Mouse (Mus musculus): ENCODE results near the gene Nxpe4. TPM values are rescaled to one million over a fixed set of nuclear protein-coding genes. Genes with fewer than 3 reads are reported as not detected.

Nxpe4 gene
- total and polyA plus RNA-seq, 2 experiments from 2014 or later = 5.9 to 9.5 TPM

DNA sequence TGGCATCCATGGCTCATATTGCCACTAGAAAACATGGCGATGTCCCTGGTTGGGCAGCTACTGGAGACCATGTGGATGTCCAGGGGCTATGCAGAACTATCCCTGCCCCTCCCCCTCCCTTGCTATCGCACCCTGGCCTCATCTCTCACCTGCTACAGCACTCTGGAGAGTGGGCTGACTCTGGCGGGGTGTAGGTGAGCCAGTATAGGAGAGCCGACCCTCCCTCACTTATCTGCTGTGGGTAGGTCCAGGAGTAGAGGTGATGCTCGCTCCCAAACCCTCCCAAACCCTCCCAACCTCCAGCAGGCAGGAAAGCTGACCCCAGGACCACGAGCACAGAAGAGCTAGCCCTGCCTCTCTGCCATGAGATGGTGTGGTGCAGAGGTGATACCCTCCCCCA lies 27.0 kb downstream of the Nxpe4 start:
- no peak overlapping the region for H3K4me3 ChIP-seq (ENCODE audit: low read depth, low read length)
- H3K27ac ChIP-seq (ENCODE audit: low read depth) = no peak overlapping the region
- ATAC-seq (ENCODE audit: insufficient read depth, low read depth) (no peak), DNase-seq (ENCODE audit: low spot score) (no peak)
- H3K4me1 ChIP-seq (ENCODE audit: control insufficient read depth, insufficient read depth) = no peaks in the 10 kb centered on the region
- 73% methylated on average over 6 of the region's 6 CpGs for WGBS
- H3K9ac ChIP-seq (replicated peaks; ENCODE audit: low read depth, low read length) = no peak overlapping the region
- no peaks in the 10 kb centered on the region for H3K36me3 ChIP-seq (replicated peaks; ENCODE audit: control insufficient read depth, insufficient read depth, low read length)
- H3K4me2 ChIP-seq (ENCODE audit: low read depth, low read length) = no peak overlapping the region
- TF ChIP-seq EP300 (IDR thresholded peaks at IDR 0.05; ENCODE audit: low read depth) (no peak), CTCF (IDR thresholded peaks at IDR 0.05; ENCODE audit: low read depth) (no peak)
- H3K9me3 ChIP-seq (replicated peaks; ENCODE audit: control insufficient read depth, low read length) = no peaks in the 10 kb centered on the region
- no peaks in the 10 kb centered on the region for H3K27me3 ChIP-seq (ENCODE audit: control insufficient read depth, insufficient read depth, low read length)

DNA sequence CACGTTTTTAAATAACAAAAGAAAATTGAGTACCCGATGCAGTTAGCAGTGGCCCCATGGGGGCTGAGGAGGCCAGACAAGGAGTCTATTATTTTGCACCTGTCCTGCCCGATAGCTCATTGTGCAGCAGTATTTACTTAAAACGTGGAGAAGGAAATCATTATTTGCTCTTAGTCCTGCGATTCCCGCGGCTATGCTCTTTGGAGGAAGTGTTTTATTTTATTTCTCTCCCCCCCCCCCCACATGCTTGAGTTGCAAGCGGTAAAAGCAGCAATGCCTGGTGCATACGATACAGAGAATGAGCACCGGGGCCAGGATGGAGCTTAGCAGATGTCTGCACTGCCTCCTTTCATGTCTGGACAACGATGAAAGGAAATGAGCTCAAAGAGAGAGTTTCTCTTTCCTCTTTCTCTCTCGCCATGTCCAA lies 35.6 kb downstream of the Nxpe4 start:
- DNase-seq (ENCODE audit: low spot score) (no peak), ATAC-seq (ENCODE audit: insufficient read depth, low read depth) (no peak)
- Histone ChIP-seq H3K4me1 (ENCODE audit: control insufficient read depth, insufficient read depth) (no peaks in the 10 kb centered on the region), H3K4me3 (ENCODE audit: low read depth, low read length) (no peak overlapping the region), H3K9me3 (replicated peaks; ENCODE audit: control insufficient read depth, low read length) (no peaks in the 10 kb centered on the region), H3K27me3 (ENCODE audit: control insufficient read depth, insufficient read depth, low read length) (no peaks in the 10 kb centered on the region), H3K9ac (replicated peaks; ENCODE audit: low read depth, low read length) (no peak overlapping the region), H3K4me2 (ENCODE audit: low read depth, low read length) (no peak overlapping the region), H3K27ac (ENCODE audit: low read depth) (no peak overlapping the region), H3K36me3 (replicated peaks; ENCODE audit: control insufficient read depth, insufficient read depth, low read length) (no peaks in the 10 kb centered on the region)
- WGBS = 58% methylated on average over 12 of the region's 12 CpGs
- no peak for TF ChIP-seq EP300 (IDR thresholded peaks at IDR 0.05; ENCODE audit: low read depth)
- no peak for TF ChIP-seq CTCF (IDR thresholded peaks at IDR 0.05; ENCODE audit: low read depth)

DNA sequence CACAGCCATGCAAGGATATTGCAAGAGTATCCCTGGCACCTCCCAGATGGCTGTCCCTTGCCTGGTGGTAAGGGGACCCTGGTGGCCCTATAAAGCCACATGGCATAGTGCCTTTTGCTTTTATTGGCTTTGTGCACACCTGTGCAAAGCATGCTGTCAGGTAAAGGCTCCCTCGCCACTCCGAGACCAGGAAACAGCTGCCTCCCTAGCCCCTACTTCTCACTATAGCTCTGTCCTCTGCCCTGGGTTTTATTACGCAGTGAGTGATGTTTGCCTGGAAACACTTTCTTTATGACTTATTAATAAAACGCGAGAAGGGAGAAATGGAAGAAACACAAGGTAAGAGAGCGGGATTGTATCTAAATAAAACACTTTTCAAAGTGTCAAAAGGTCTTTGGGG lies 49.1 kb downstream of the Nxpe4 start:
- DNase-seq (ENCODE audit: low spot score) (no peak), ATAC-seq (ENCODE audit: insufficient read depth, low read depth) (no peak)
- Histone ChIP-seq H3K4me3 (ENCODE audit: low read depth, low read length) (no peak overlapping the region), H3K36me3 (replicated peaks; ENCODE audit: control insufficient read depth, insufficient read depth, low read length) (no peaks in the 10 kb centered on the region), H3K4me1 (ENCODE audit: control insufficient read depth, insufficient read depth) (no peaks in the 10 kb centered on the region), H3K27me3 (ENCODE audit: control insufficient read depth, insufficient read depth, low read length) (no peaks in the 10 kb centered on the region), H3K27ac (ENCODE audit: low read depth) (no peak overlapping the region), H3K9me3 (replicated peaks; ENCODE audit: control insufficient read depth, low read length) (no peaks in the 10 kb centered on the region), H3K4me2 (ENCODE audit: low read depth, low read length) (no peak overlapping the region), H3K9ac (replicated peaks; ENCODE audit: low read depth, low read length) (no peak overlapping the region)
- 76% methylated on average over 6 of the region's 6 CpGs for WGBS
- TF ChIP-seq CTCF (IDR thresholded peaks at IDR 0.05; ENCODE audit: low read depth) = no peak
- no peak for TF ChIP-seq EP300 (IDR thresholded peaks at IDR 0.05; ENCODE audit: low read depth)

DNA sequence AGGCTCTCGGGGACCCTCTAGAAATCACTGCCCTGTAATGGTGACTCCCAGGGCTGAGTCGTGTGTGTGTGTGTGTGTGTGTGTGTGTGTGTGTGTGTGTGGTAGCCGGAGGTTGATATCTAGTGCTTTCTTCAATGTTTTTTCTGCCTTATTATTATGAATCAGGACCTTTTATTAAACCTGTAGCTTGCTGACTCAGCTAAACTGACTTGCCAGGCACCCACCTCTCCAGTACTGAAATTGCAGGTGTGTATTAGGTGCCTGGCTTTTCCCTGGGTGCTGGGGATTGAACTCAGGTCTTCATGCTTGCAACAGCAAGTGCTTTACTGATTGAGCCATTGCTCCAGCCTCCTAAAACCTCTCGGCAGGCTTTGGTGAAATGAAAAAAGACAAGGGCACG lies 50.1 kb downstream of the Nxpe4 start:
- H3K4me1 ChIP-seq (ENCODE audit: control insufficient read depth, insufficient read depth) = no peaks in the 10 kb centered on the region
- 75% methylated on average over 5 of the region's 5 CpGs for WGBS

DNA sequence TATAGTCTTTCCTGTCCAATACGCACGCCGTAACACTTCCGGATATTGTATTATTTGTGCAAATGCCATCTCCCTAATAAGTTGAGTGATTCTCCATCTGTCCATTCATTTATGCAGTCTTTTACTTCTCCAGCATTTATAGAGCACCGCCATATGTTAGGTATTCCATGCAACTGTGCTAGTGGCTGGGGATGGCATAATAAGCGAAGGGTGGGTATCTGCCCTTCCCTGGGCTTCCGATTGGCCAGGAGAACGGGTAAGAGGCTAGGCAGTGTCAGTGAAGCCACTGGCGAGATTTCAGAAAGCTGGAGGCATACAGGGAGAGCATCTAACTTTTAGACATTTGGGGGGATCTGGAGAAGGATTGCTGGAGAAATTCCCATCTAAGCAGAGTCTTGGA lies 52.9 kb downstream of the Nxpe4 start:
- no peaks in the 10 kb centered on the region for H3K9me3 ChIP-seq (replicated peaks; ENCODE audit: control insufficient read depth, low read length)
- H3K36me3 ChIP-seq (replicated peaks; ENCODE audit: control insufficient read depth, insufficient read depth, low read length) = no peaks in the 10 kb centered on the region
- WGBS = 73% methylated on average over 9 of the region's 9 CpGs
- no peak overlapping the region for H3K4me3 ChIP-seq (ENCODE audit: low read depth, low read length)
- H3K27ac ChIP-seq (ENCODE audit: low read depth) = no peak overlapping the region
- TF ChIP-seq EP300 (IDR thresholded peaks at IDR 0.05; ENCODE audit: low read depth) = no peak
- TF ChIP-seq CTCF (IDR thresholded peaks at IDR 0.05; ENCODE audit: low read depth) = no peak
- no peak overlapping the region for H3K9ac ChIP-seq (replicated peaks; ENCODE audit: low read depth, low read length)
- ATAC-seq (ENCODE audit: insufficient read depth, low read depth) (no peak), DNase-seq (ENCODE audit: low spot score) (no peak)
- H3K27me3 ChIP-seq (ENCODE audit: control insufficient read depth, insufficient read depth, low read length) = no peaks in the 10 kb centered on the region
- H3K4me2 ChIP-seq (ENCODE audit: low read depth, low read length) = no peak overlapping the region
- no peaks in the 10 kb centered on the region for H3K4me1 ChIP-seq (ENCODE audit: control insufficient read depth, insufficient read depth)

More for the DNA sequence above, 50.1 kb downstream of the Nxpe4 start:
- H3K9me3 ChIP-seq (replicated peaks; ENCODE audit: control insufficient read depth, low read length) = no peaks in the 10 kb centered on the region
- no peak overlapping the region for H3K27ac ChIP-seq (ENCODE audit: low read depth)
- no peaks in the 10 kb centered on the region for H3K27me3 ChIP-seq (ENCODE audit: control insufficient read depth, insufficient read depth, low read length)
- H3K9ac ChIP-seq (replicated peaks; ENCODE audit: low read depth, low read length) = no peak overlapping the region
- no peak overlapping the region for H3K4me2 ChIP-seq (ENCODE audit: low read depth, low read length)
- no peak for TF ChIP-seq CTCF (IDR thresholded peaks at IDR 0.05; ENCODE audit: low read depth)
- no peak for TF ChIP-seq EP300 (IDR thresholded peaks at IDR 0.05; ENCODE audit: low read depth)
- ATAC-seq (ENCODE audit: insufficient read depth, low read depth) (no peak), DNase-seq (ENCODE audit: low spot score) (no peak)
- no peaks in the 10 kb centered on the region for H3K36me3 ChIP-seq (replicated peaks; ENCODE audit: control insufficient read depth, insufficient read depth, low read length)
- no peak overlapping the region for H3K4me3 ChIP-seq (ENCODE audit: low read depth, low read length)
